Mouse (Mus musculus): ENCODE measurements around the gene 2700049A03Rik. TPM values are rescaled to one million over a fixed set of nuclear protein-coding genes. Genes with fewer than 3 reads are reported as not detected.

2700049A03Rik gene
- polyA plus RNA-seq, 1 experiment from 2014 or later: 13.2 TPM

DNA sequence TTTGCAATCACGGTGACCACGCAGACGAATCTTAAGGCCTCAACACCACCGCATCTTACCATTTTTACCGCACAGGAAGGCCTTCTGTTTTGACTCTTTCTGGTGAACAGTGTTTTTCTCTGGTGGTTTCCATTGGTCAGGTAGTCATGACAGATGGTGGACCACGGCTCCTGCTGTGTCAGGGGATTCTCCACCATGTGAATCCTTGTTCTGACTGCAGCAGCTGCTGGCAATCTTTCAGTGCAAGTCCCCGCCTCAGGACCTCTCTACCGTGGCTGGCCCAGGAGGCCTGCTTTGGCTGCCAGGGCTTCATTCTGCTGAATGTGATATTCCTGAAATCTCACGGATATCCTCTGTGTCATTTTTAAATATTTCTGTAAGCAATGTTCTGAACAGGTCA lies 13.4 kb upstream of the 2700049A03Rik start:
- no peak overlapping the region for H3K9ac ChIP-seq (ENCODE audit: low read length)
- no peak overlapping the region for H3K4me3 ChIP-seq (ENCODE audit: low read depth, low read length)
- no peak for ATAC-seq (replicated peaks; ENCODE audit: low FRiP score, low TSS enrichment, low read depth)
- no peak for DNase-seq (ENCODE audit: low spot score)
- H3K36me3 ChIP-seq (ENCODE audit: control insufficient read depth, insufficient read depth, low read length): peaks cover 49% of the 10 kb centered on the region
- H3K9me3 ChIP-seq (ENCODE audit: control insufficient read depth, low read length): no peaks in the 10 kb centered on the region
- H3K27me3 ChIP-seq (replicated peaks; ENCODE audit: control insufficient read depth, insufficient read depth, low read length): no peaks in the 10 kb centered on the region
- H3K27ac ChIP-seq (ENCODE audit: low read depth): no peak overlapping the region
- H3K4me1 ChIP-seq (replicated peaks; ENCODE audit: control insufficient read depth, insufficient read depth, low read length): no peaks in the 10 kb centered on the region
- 92% methylated on average over 9 of the region's 9 CpGs for WGBS
- H3K4me2 ChIP-seq (ENCODE audit: low read length): no peak overlapping the region

DNA sequence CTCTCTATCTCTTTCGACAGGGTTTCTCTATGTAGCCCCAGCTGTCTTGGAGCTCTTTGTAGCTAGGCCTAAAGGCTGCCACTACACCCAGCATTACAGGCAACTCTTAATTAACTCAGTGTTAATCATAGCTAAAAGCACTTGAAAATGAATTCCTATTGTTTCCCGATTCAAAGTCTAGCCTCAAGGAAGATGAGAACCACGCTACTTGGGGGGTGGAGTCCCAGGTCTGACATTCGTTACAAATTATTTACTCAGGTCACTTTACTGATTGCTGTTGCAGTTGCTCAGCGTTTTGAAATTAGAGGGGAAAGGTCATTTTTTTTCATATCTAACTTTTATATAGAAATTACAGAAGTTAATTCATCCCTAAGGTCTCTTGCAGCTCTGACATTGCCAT lies 1.1 kb upstream of the 2700049A03Rik start:
- Histone ChIP-seq H3K4me3 (ENCODE audit: low read depth, low read length) (peak overlapping the region; percentile 93), H3K4me2 (ENCODE audit: low read length) (peak overlapping the region; percentile 79), H3K9me3 (ENCODE audit: control insufficient read depth, low read length) (no peaks in the 10 kb centered on the region), H3K27ac (ENCODE audit: low read depth) (no peak overlapping the region), H3K27me3 (replicated peaks; ENCODE audit: control insufficient read depth, insufficient read depth, low read length) (no peaks in the 10 kb centered on the region), H3K4me1 (replicated peaks; ENCODE audit: control insufficient read depth, insufficient read depth, low read length) (peaks cover 8% of the 10 kb centered on the region), H3K36me3 (ENCODE audit: control insufficient read depth, insufficient read depth, low read length) (peaks cover 34% of the 10 kb centered on the region), H3K9ac (ENCODE audit: low read length) (peak overlapping the region; percentile 77)
- ATAC-seq (replicated peaks; ENCODE audit: low FRiP score, low TSS enrichment, low read depth) (no peak), DNase-seq (ENCODE audit: low spot score) (no peak)
- WGBS: 32% methylated on average over 5 of the region's 5 CpGs

DNA sequence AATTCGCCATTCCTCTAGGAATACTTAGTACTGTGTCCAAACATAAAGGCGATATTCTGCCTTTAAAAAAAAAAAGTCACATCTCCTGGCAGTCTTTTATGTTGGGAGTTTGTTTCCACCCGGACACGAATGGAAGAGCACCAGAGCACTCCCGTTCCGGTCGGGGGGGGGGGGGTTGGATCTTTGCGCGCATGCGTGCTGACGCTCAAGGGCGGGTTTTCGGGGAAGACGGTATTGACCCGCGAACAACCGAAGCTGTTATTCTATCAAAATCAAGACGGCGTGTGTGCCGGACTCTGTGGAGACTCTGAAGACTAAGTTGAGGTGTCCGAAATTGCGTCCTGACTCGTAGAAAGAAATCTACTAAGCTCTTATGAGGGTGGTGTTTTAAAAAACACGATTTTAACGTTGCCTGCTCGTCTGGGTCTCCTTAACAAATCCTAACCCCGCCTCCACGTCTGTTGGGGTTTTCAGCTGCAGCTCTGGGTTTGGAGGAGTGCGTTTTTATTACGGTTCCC lies 385 bp downstream of the 2700049A03Rik start:
- Histone ChIP-seq H3K4me3 (ENCODE audit: low read depth, low read length) (peak overlapping the region; percentile 93), H3K27ac (ENCODE audit: low read depth) (peak overlapping the region; percentile 78), H3K4me1 (replicated peaks; ENCODE audit: control insufficient read depth, insufficient read depth, low read length) (peaks cover 8% of the 10 kb centered on the region), H3K9me3 (ENCODE audit: control insufficient read depth, low read length) (no peaks in the 10 kb centered on the region), H3K4me2 (ENCODE audit: low read length) (peak overlapping the region; percentile 86), H3K9ac (ENCODE audit: low read length) (peak overlapping the region; percentile 77), H3K27me3 (replicated peaks; ENCODE audit: control insufficient read depth, insufficient read depth, low read length) (no peaks in the 10 kb centered on the region), H3K36me3 (ENCODE audit: control insufficient read depth, insufficient read depth, low read length) (peaks cover 38% of the 10 kb centered on the region)
- DNase-seq (ENCODE audit: low spot score) (peak; percentile 96), ATAC-seq (replicated peaks; ENCODE audit: low FRiP score, low TSS enrichment, low read depth) (peak; percentile 91)
- under 1% methylated on average over 30 of the region's 30 CpGs for WGBS

DNA sequence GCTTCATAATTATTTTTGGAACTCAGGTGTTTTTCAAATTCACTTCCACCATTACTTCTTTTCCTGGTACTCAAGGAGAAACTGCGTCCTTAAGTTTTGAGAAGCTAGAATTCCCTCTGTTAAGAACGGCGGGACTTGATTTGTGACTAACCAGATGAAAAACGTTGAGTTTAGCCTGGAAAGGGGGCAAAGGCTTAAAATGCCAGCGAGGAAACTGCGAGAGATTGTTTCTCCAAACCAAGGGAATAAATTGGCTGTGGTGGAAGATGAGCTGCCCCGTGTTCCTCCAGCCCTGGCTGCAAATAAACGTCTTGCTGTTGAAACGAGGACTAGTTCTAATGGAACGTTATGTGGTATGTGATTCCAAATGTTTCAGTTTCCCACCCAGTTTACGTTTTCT lies 1.0 kb downstream of the 2700049A03Rik start:
- peak overlapping the region; percentile 93 for H3K4me3 ChIP-seq (ENCODE audit: low read depth, low read length)
- H3K9me3 ChIP-seq (ENCODE audit: control insufficient read depth, low read length): no peaks in the 10 kb centered on the region
- ATAC-seq (replicated peaks; ENCODE audit: low FRiP score, low TSS enrichment, low read depth): no peak
- H3K27me3 ChIP-seq (replicated peaks; ENCODE audit: control insufficient read depth, insufficient read depth, low read length): no peaks in the 10 kb centered on the region
- WGBS: 5% methylated on average over 11 of the region's 11 CpGs
- peak overlapping the region; percentile 86 for H3K4me2 ChIP-seq (ENCODE audit: low read length)
- H3K4me1 ChIP-seq (replicated peaks; ENCODE audit: control insufficient read depth, insufficient read depth, low read length): peaks cover 8% of the 10 kb centered on the region
- H3K27ac ChIP-seq (ENCODE audit: low read depth): no peak overlapping the region
- no peak for DNase-seq (ENCODE audit: low spot score)
- peaks cover 38% of the 10 kb centered on the region for H3K36me3 ChIP-seq (ENCODE audit: control insufficient read depth, insufficient read depth, low read length)
- H3K9ac ChIP-seq (ENCODE audit: low read length): peak overlapping the region; percentile 77

DNA sequence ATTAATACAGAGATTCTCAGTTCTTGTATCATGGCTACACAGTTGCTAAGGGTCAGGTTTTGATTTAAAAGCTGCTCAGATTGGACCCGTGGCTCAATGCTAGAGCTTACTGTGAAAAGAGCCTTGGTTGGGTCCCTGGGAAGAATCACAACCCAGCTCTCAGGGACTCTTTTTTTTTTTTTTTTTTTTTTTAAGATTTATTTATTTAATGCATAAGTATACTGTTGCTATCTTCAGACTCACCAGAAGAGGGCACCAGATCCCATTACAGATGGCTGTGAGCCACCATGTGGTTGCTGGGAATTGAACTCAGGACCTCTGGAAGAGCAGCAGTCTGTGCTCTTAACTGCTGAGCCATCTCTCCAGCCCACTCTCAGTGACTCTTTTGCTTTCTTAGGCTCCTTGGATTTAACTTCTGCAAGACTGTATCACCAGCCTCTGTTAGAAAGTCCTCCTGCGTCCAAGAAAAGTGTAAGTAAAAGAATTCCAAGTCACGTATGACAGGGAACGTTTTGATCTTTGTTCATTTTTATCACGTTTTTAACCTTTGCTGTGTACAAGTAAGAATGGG lies 2.7 kb downstream of the 2700049A03Rik start:
- H3K27me3 ChIP-seq (replicated peaks; ENCODE audit: control insufficient read depth, insufficient read depth, low read length): no peaks in the 10 kb centered on the region
- peaks cover 40% of the 10 kb centered on the region for H3K36me3 ChIP-seq (ENCODE audit: control insufficient read depth, insufficient read depth, low read length)
- no peaks in the 10 kb centered on the region for H3K9me3 ChIP-seq (ENCODE audit: control insufficient read depth, low read length)
- H3K9ac ChIP-seq (ENCODE audit: low read length): no peak overlapping the region
- H3K27ac ChIP-seq (ENCODE audit: low read depth): no peak overlapping the region
- peaks cover 8% of the 10 kb centered on the region for H3K4me1 ChIP-seq (replicated peaks; ENCODE audit: control insufficient read depth, insufficient read depth, low read length)
- DNase-seq (ENCODE audit: low spot score): no peak
- WGBS: 77% methylated on average over 5 of the region's 5 CpGs
- H3K4me3 ChIP-seq (ENCODE audit: low read depth, low read length): no peak overlapping the region
- no peak overlapping the region for H3K4me2 ChIP-seq (ENCODE audit: low read length)
- ATAC-seq (replicated peaks; ENCODE audit: low FRiP score, low TSS enrichment, low read depth): no peak

DNA sequence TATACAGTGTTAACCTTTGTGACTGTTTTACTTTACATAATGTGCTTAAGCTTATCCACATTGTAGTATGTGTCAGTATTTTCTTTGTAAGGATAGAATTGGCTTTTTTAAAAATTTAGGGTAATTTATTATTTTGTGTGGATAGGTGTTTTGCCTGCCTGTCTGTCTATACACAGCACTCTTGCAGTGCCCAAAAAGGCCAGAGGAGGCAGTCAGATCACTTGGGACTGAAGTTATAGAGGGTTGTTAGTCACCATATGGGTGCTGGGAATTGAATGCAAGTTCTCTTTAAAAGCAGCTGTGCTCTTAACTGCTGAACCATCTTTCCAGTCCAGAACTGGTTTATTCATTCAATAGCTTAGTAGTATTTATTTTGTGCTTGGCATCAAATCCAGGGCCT lies 4.5 kb downstream of the 2700049A03Rik start:
- no peak overlapping the region for H3K4me3 ChIP-seq (ENCODE audit: low read depth, low read length)
- H3K9me3 ChIP-seq (ENCODE audit: control insufficient read depth, low read length): no peaks in the 10 kb centered on the region
- DNase-seq (ENCODE audit: low spot score) (no peak), ATAC-seq (replicated peaks; ENCODE audit: low FRiP score, low TSS enrichment, low read depth) (no peak)
- no peak overlapping the region for H3K4me2 ChIP-seq (ENCODE audit: low read length)
- H3K4me1 ChIP-seq (replicated peaks; ENCODE audit: control insufficient read depth, insufficient read depth, low read length): peaks cover 8% of the 10 kb centered on the region
- H3K27ac ChIP-seq (ENCODE audit: low read depth): no peak overlapping the region
- H3K9ac ChIP-seq (ENCODE audit: low read length): no peak overlapping the region
- H3K36me3 ChIP-seq (ENCODE audit: control insufficient read depth, insufficient read depth, low read length): peaks cover 59% of the 10 kb centered on the region
- no peaks in the 10 kb centered on the region for H3K27me3 ChIP-seq (replicated peaks; ENCODE audit: control insufficient read depth, insufficient read depth, low read length)

DNA sequence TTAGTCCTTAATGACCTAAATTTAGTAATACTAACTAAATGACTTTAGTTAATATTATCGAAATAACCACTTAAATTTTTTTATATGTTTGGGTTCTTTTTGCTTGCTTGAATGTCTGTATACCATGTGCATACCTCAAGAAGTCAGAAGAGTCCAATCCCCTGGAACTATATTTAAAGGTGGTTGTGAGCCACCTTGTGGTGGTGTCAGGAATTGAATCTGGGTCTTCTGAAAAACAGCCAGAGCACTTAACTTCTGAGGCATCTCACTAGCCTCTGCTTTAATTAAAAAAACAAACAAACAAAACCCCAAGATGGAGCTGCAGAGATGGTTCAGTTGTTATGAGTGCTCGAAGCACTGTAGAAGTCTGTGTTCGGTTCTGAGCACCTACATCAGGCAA lies 11.0 kb downstream of the 2700049A03Rik start:
- H3K4me3 ChIP-seq (ENCODE audit: low read depth, low read length): no peak overlapping the region
- WGBS: 88% methylated on average over 3 of the region's 3 CpGs
- H3K27me3 ChIP-seq (replicated peaks; ENCODE audit: control insufficient read depth, insufficient read depth, low read length): no peaks in the 10 kb centered on the region
- peaks cover 86% of the 10 kb centered on the region for H3K36me3 ChIP-seq (ENCODE audit: control insufficient read depth, insufficient read depth, low read length)
- H3K9ac ChIP-seq (ENCODE audit: low read length): no peak overlapping the region
- H3K27ac ChIP-seq (ENCODE audit: low read depth): no peak overlapping the region
- peak; percentile 62 for DNase-seq (ENCODE audit: low spot score)
- H3K4me2 ChIP-seq (ENCODE audit: low read length): no peak overlapping the region
- no peak; the same call in 1 of the 2 replicates for ATAC-seq (replicated peaks; ENCODE audit: low FRiP score, low TSS enrichment, low read depth)
- no peaks in the 10 kb centered on the region for H3K4me1 ChIP-seq (replicated peaks; ENCODE audit: control insufficient read depth, insufficient read depth, low read length)
- no peaks in the 10 kb centered on the region for H3K9me3 ChIP-seq (ENCODE audit: control insufficient read depth, low read length)

DNA sequence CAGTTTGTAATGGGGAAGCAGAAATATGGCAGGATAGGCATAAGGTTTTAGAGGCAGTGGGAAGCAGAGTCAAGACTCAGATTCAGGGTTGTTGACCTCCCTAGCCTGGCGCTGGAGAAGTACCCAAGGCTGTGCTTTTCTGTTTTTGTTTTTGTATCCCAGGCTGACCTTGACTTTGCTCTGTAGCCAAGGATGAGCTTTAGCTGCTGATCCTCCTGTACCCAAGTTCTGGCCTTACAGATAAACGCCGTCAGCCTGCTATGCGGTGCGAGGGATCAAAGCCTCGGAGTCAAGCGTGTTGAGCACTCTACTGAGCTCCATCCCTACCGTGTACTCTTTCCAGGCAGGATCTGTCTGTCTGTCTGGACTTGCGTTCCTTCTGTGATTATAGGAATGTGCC lies 12.2 kb downstream of the 2700049A03Rik start:
- no peak overlapping the region for H3K4me3 ChIP-seq (ENCODE audit: low read depth, low read length)
- H3K4me2 ChIP-seq (ENCODE audit: low read length): no peak overlapping the region
- no peak overlapping the region for H3K9ac ChIP-seq (ENCODE audit: low read length)
- WGBS: 96% methylated on average over 9 of the region's 9 CpGs
- no peaks in the 10 kb centered on the region for H3K9me3 ChIP-seq (ENCODE audit: control insufficient read depth, low read length)
- DNase-seq (ENCODE audit: low spot score) (no peak), ATAC-seq (replicated peaks; ENCODE audit: low FRiP score, low TSS enrichment, low read depth) (no peak)
- H3K36me3 ChIP-seq (ENCODE audit: control insufficient read depth, insufficient read depth, low read length): peaks cover 86% of the 10 kb centered on the region
- H3K4me1 ChIP-seq (replicated peaks; ENCODE audit: control insufficient read depth, insufficient read depth, low read length): no peaks in the 10 kb centered on the region
- H3K27ac ChIP-seq (ENCODE audit: low read depth): no peak overlapping the region
- H3K27me3 ChIP-seq (replicated peaks; ENCODE audit: control insufficient read depth, insufficient read depth, low read length): no peaks in the 10 kb centered on the region

DNA sequence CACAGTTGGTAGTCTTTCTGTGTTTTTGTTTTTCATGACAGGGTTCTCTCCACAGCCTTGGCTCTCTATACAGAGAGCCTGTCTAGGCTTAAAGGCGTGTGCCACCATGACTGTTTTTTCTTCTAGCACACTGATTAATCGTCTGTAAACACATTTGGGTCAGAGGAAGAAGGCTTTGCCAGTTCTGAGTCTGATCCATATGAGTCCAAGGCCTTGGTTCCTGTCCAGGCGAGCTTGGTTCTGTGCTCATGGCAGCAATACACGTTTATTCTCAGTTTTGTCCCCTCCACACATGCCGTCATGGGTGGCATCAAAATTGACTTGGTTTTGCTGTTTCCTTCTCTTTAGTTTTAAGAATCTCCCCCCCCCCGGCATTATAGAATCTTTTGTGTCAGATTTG lies 12.8 kb downstream of the 2700049A03Rik start:
- H3K27ac ChIP-seq (ENCODE audit: low read depth): no peak overlapping the region
- H3K36me3 ChIP-seq (ENCODE audit: control insufficient read depth, insufficient read depth, low read length): peaks cover 85% of the 10 kb centered on the region

More for the DNA sequence above, 12.8 kb downstream of the 2700049A03Rik start:
- Histone ChIP-seq H3K9me3 (ENCODE audit: control insufficient read depth, low read length) (no peaks in the 10 kb centered on the region), H3K4me3 (ENCODE audit: low read depth, low read length) (no peak overlapping the region), H3K27me3 (replicated peaks; ENCODE audit: control insufficient read depth, insufficient read depth, low read length) (no peaks in the 10 kb centered on the region), H3K4me1 (replicated peaks; ENCODE audit: control insufficient read depth, insufficient read depth, low read length) (no peaks in the 10 kb centered on the region), H3K4me2 (ENCODE audit: low read length) (no peak overlapping the region), H3K9ac (ENCODE audit: low read length) (no peak overlapping the region)
- 90% methylated on average over 6 of the region's 6 CpGs for WGBS
- DNase-seq (ENCODE audit: low spot score): no peak
- no peak for ATAC-seq (replicated peaks; ENCODE audit: low FRiP score, low TSS enrichment, low read depth)
